Mouse (Mus musculus) embryonic stem cell, embryonic (primary cell): ENCODE results near the gene Nrip2.

Experiments
- CTCF ChIA-PET, 4 experiments: fragments of 300-600 bp in 2 of 4; fragments of 350-600 bp in 2 of 4; sonication (Branson Sonifier 250); formaldehyde crosslinking; loops; one replicate each; lab custom pipeline; 2022; ENCODE audit warnings: inconsistent platforms in 2 of 4; lab: Charles Lee
- POLR2A ChIA-PET, 4 experiments: fragments of 300-600 bp in 2 of 4; fragments of 350-600 bp in 2 of 4; sonication (Branson Sonifier 250); formaldehyde crosslinking; loops; one replicate each; lab custom pipeline; 2022; ENCODE audit warnings: antibody characterized with exemption in 4 of 4, inconsistent platforms in 1 of 4; lab: Charles Lee

The Nrip2 gene

DNA sequence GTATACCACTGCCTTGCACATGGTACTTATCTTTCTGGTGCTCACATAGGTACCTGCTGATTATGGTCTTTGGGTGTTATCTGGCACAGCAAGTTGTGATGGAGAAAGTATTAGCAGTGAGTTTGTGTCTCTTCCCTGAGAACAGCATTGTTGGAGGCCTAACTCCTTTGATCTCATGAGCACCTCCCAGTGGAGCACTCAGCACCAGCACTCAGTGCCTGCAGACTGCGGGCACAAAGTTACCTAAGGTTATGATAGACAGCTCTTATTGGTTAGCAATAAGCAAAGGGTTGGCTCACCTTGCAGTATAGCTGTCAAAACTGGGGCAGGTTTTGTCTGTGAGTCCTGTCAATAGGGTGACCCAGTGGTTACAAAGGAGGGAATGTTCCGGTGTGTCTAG, 41.1 kb downstream of the Nrip2 start:
- ChIA-PET CTCF (interaction anchor here in 1 of 4 experiments (0.7 kb wide), 1 partner anchor 26 kb away, joined by 3 read pairs; no protein-coding TSS in a partner anchor), POLR2A (interaction anchor here in 3 of 4 experiments (0.6 to 2.0 kb wide), 13 partner anchors 11 to 1663 kb away, joined by 3 to 14 read pairs (median 3); partner anchors contain the start of gene Itfg2 (in 2 of the 3))

DNA sequence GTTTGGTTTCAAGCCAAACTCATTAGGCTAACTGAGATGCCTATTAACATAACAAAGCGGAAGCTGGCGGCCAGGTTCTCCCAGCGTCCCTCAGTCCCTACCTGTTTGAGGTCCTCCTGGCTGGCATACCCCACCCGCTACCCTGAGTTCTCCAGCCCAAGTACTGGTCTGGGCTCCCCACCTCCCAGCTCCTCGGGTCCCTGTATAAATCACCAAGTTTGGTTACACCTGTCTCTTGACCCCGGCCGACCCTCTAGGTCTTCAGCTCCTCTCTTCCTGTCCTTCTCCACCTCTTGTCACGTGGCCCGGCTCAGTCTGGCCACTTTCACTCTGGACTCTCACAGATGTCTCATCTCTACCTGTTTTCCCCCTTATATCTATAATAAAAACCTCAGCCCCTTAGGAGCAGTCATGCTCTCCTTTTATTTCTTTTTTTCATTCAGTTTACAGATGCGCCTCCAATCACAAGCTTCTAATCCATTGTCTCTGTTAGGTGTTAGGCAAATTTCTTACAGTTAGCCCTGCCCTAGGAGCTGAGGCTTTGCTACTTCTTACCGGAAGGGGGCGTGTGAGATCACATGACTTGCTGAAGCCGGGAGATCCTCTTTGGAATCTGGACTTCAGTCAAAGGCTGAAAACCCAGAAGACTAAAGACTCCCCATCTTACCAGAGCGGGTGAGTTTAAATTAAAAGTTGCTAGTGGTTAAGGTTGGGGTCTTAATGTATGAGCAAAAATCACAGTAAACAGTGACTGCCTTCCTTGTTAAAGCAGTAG, 46.9 kb downstream of the Nrip2 start:
- ChIA-PET CTCF (interaction anchor here (0.6 to 2.8 kb wide), 31 partner anchors 9 to 308 kb away, joined by 3 to 41 read pairs (median 5); partner anchors contain the start of gene Itfg2 (in 1 of the 4)), POLR2A (interaction anchor here (0.5 to 5.9 kb wide), 64 partner anchors 9 to 340 kb away, joined by 3 to 126 read pairs (median 6); partner anchors contain the start of genes Itfg2 (in 3 of the 4) and Tulp3 (in 2 of the 4))

DNA sequence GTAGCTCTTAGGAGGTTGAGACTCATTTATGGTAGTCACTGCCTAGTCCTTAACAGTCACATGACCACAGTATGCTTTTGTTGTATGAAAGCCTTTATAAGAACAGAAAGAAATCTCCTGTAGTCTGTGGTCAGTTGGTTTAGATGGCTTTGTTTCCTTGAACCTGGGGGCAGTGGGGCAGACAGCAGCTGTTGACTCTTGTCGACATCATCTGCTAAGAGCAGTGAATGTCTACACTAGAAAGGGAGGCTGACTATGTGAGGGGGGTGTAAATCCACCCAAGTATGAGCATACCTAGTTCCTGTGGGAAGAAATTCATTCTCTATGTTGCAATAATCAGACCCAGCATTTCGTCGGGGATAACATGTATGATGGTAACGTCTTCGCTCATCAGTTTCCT, 48.0 kb downstream of the Nrip2 start:
- POLR2A ChIA-PET = interaction anchor here (0.8 to 5.9 kb wide), 23 partner anchors 11 to 165 kb away, joined by 3 to 126 read pairs (median 15); partner anchors contain the start of genes Itfg2 (in 3 of the 4) and Tulp3 (in 1 of the 4)
- CTCF ChIA-PET = interaction anchor here in 3 of 4 experiments (1.1 to 2.8 kb wide), 5 partner anchors 15 to 22 kb away, joined by 3 to 41 read pairs (median 7); no protein-coding TSS in a partner anchor

DNA sequence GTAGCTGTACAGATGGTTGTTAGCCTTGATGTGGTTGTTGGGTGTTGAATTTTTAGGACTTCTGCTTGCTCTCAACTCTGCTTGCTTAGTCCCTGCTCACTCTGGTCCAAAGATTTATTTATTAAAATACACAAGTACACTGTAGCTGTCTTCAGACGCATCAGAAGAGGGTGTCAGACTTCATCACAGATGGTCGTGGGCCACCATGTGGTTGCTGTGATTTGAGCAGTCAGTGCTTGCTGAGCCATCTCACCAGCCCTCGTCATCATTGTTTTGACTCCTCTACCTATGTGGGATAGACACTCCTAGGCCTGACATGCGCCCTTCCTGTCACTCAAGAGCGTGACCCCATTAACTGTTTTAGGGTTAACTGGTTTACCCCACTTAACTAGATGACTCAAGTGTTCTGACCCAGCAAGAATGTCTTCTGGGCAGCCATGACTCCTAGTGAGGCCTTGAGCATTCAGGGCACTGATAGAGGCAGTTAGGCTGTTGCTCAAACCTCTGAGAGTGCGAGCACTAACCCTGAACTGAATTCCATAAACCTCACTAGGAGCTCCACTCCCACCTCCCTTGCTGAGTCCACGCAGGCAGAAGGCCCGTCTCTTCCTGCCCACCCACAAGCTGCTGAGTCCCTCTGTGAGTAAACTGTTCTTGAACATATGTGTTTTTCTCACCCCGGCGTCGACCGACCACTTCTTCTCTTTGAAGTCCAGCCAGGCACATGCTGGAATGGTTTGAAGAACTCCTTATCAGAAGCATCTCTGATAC, 56.9 kb downstream of the Nrip2 start:
- ChIA-PET CTCF (interaction anchor here (0.7 to 1.9 kb wide), 7 partner anchors 10 to 23 kb away, joined by 3 to 12 read pairs (median 5); no protein-coding TSS in a partner anchor), POLR2A (interaction anchor here (0.9 to 10.2 kb wide), 16 partner anchors 10 to 256 kb away, joined by 3 to 233 read pairs (median 6); partner anchors contain the start of gene Itfg2 (in 2 of the 4))

DNA sequence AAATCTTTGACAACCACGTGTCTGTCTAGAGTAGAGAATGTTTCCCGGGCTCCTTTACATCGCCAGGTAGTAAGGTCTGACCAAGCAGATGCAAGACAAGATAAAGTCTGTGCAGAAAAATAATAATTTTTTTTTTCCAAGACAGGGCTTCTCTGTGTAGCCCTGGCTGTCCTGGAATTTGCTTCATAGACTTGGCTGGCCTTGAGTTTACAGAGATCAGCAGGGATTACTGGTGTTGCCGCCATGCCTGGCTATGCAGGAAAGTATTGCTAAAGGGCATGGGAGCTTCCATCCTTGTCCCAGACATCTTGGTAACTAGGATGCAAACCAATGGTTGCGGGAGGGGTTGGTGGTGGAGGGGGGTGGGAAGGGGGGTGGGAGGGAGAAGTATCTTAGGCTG, 58.1 kb downstream of the Nrip2 start:
- CTCF ChIA-PET = interaction anchor here in 3 of 4 experiments (0.6 to 1.8 kb wide), 4 partner anchors 10 to 171 kb away, joined by 3 to 5 read pairs (median 4); no protein-coding TSS in a partner anchor
- POLR2A ChIA-PET = interaction anchor here in 3 of 4 experiments (1.0 to 10.2 kb wide), 13 partner anchors 9 to 257 kb away, joined by 3 to 233 read pairs (median 10); partner anchors contain the start of gene Itfg2 (in 2 of the 3)

DNA sequence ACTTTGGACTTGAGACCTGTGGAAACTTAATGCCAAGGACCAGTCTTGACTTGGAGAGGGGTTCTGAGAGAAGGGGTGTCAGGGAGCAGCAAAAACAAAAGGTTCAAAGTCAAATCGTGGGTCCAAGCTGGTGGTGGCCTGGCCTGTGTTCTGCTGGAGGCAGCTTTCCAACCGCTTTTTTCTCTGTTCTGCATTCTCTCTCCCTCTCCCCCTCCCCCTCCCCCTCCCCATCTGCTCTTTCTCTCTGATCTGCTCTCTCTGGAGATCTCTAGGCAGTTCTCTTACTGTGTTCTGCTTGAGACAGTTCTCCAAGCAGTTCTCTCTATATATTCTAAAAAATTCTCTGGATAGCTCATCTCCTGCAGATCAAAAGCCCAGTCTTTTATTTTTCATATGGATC, 61.2 kb downstream of the Nrip2 start:
- POLR2A ChIA-PET = interaction anchor here (0.6 to 10.2 kb wide), 38 partner anchors 8 to 259 kb away, joined by 3 to 233 read pairs (median 5); partner anchors contain the start of gene Itfg2 (in 3 of the 4)
- CTCF ChIA-PET = interaction anchor here in 3 of 4 experiments (1.2 to 2.5 kb wide), 6 partner anchors 14 to 49 kb away, joined by 4 to 9 read pairs (median 6); no protein-coding TSS in a partner anchor

DNA sequence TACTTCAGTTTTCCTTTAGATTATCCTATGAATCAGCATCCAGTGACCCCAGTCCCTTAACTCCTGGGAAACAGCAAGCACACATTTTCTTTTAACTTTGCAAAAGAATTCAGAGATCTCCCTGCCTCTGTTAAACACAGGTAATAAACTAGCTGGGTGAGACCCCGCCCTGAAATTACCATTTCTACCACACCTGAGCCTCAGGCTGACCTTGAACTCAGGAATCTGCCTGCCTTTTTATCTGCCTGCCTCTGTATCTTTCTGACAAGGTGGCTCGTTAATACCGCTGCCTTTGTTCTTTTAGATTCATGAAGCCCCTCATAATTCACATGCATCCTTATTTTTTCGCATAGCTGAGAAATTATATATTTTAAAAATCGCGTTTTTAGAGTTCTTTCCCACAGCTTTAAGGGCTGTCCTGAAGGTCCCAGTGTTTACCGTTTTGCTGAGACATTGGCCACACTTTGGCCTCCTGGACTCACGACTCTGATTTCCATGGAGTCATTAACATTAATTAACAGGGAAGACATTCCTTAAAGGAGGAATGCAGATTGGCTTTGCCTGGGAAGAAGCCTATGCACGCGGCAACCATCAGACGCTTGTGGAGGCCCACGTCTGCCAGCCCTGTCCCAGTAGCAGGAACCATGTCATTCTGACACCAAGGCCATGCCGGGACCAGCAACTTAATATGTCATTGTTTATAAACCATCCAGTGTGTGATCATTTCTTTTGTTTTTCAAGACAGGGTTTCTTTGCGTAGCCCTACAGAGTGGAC, 61.8 kb downstream of the Nrip2 start:
- CTCF ChIA-PET = interaction anchor here in 3 of 4 experiments (1.2 to 2.5 kb wide), 7 partner anchors 15 to 50 kb away, joined by 4 to 9 read pairs (median 5); no protein-coding TSS in a partner anchor
- POLR2A ChIA-PET = interaction anchor here (0.5 to 10.2 kb wide), 41 partner anchors 8 to 682 kb away, joined by 3 to 233 read pairs (median 4); partner anchors contain the start of gene Itfg2 (in 3 of the 4)

DNA sequence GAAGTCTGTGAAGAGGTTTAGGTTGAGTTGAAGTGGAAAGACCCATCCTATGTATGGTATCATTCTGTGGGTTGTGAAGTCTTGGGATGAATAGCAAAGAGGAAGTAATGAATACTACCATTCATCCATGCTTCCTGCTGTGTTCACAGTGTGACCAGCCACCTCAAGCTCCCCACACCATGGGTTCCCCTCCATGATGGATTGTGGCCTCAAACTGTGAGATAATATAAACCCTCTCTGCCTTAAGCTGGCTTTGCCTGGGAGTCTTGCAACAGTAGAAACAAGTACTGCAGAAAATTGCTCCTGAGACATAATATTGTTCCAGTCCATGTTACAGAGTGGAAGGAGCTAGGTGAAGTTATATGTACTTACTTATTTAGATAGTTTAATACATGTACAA, 62.5 kb downstream of the Nrip2 start:
- POLR2A ChIA-PET = interaction anchor here in 3 of 4 experiments (0.5 to 10.2 kb wide), 12 partner anchors 10 to 726 kb away, joined by 3 to 233 read pairs (median 4); partner anchors contain the start of gene Itfg2 (in 1 of the 3)
- CTCF ChIA-PET = interaction anchor here in 3 of 4 experiments (0.5 to 2.5 kb wide), 4 partner anchors 18 to 295 kb away, joined by 5 to 8 read pairs (median 6); no protein-coding TSS in a partner anchor

DNA sequence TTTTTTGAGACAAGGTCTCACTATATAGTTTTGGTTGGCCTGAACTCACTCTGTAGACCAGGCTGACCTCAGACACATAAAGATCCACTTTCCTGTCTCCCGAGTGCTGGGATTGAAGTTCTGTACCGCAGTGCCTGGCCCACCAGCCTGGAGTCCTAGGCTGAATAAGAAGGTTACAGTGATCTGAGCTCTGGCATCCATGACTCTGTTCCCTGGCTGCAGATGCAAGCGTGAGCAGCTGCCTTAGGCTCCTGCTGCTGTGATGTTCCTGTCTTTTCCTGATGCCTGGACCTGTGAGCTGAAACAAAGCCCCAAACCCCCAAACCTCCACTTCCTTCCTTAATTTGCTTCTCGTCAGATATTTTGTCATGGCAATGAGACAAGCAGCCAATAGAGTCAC, 65.9 kb downstream of the Nrip2 start:
- ChIA-PET POLR2A (interaction anchor here (0.7 to 18.6 kb wide), 29 partner anchors 6 to 264 kb away, joined by 3 to 233 read pairs (median 7); partner anchors contain the start of gene Itfg2 (in 1 of the 4)), CTCF (interaction anchor here in 3 of 4 experiments (1.0 to 5.4 kb wide), 9 partner anchors 12 to 264 kb away, joined by 3 to 43 read pairs (median 15); no protein-coding TSS in a partner anchor)
